Mouse (Mus musculus) ovary, adult 2 months (tissue): ENCODE data around the gene Acta2. TPM values are rescaled to one million over a fixed set of nuclear protein-coding genes. Genes with fewer than 3 reads are reported as not detected.

Experiments
- polyA plus RNA-seq: library from polyadenylated mRNA; depleted of rRNA; stranded (reverse); fragments of >200 nt; gene quantifications from 2 replicates; pipeline ENCODE4 v1.2.3, GENCODE M21; 2012; rRNA removed

Acta2 gene
- 1,792 and 2,156 TPM in 2 replicates for polyA plus RNA-seq

DNA sequence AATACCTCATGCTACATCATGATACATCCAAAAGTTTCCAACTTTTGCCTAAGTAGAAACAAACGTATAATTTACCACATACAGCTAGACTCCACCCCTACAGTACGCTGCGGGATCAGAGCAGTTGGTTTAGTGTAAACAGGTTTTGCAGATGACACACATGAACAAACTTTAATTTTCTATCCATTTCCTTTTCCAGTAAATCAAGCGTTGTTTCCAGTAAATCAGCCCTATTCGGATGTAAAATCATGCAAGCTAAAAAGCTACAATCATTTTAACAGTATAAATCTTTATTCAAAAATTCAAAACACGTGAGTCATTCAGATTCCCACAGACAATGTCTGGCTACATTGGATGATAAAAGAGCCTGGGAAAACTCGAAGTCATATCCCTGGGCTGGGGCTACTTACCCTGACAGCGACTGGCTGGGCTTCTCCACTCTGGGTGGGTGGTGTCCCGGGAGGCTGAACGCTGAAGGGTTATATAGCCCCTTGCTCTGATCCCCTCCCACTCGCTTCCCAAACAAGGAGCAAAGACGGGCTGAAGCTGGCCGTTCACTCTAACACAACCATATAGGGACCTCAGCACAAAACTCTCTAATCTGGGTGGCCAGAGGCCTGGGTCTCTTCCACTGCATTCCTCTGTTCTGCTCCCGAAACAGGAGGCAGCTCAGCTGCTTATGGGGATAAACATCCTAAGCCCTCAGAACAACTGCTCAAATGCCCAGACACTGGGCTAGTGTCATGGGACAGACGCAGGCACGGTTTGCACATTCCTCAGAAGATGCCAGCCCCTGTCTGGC, at the start of gene Acta2:
Acta2 (minus strand) TSS at position 711 of the 802 bp plus-strand sequence.

DNA sequence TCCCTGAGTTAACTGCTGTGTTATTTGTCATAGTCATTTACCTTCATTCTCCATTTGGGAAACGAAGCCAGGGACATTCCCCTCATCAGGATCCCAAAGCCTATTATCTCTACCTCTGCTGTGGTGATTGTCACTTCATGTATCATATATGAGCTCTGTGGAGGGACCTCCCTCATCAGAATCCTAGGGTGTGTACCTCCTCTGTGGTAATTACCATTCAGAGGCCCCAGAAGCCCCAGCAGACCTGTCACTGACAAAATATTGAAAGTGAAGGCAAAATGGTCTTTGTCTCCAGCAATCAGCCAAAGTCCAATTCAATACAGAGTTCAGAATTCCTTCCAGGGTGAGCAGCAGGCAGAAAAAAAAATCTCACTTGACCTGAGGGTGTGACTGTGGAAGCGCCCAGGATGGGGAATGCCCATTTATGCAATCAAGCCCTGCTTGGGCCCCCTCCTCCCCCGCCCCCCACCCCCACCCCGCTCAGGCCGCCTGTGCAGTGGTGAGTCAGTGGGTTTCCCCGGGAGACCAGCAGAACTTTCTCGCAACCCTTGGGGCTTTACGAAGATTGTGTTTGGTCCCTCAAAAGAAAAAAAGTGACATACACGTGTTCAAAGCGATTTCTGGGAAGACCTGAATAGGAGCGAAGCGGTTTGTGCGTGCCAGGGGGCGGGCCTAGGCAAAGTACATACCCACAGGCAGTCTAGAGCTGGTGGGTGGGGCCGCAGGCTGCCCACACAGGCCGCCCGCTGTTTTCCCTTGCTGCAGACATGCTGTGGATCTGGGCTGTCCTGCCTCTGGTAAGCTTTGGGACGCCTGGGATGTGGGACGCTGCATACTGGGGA, 34.8 kb upstream of the Acta2 start, which contains the start of gene Fas:
Fas (plus strand) TSS at position 719 of the 842 bp plus-strand sequence.

DNA sequence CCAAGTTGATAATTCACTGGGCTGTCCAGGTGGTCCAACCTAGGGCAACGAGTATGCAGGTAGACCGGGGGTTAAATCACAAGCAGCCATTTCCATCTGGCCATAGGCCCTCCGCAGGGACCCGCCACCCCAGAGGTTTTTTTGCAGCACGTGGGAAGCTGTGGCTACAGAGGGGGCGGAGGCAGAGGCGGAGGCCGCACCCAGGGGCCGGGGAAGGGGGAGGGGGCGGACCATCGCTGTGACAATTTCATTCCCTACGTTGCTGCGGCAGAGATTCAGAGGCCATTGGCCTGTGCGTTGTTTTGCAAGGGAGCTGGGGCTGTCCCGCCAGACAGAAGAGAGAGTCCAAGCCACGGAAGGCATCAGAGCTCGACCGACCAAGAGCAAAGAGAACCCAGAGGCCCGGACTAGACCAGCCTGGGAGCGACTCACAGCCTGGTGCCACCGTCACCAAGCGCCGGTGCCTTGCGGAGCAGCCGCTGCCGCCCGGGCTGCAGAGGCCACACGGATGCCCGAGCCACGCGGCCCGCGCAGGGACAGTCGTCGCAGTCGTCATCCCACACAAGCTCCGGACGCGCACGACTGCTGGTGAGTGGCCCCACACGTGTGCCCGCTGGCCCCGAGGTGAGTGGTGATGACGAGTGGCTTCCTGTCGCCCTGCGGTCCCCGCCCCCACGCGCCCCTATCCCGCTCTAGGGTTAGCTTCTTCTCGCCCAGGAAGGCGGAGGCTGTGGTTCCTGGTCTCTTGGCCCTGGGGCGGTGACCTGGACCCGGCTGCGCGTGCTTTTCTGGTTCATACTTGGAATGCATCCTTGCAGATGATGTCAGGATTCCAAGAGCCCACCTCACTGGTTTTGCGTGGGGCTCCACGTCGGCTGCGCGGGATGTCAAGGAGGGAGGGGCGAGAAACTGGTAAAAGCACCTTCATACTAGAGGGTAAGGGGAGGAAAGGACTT, 63.1 kb downstream of the Acta2 start, which contains the start of gene Stambpl1:
Stambpl1 (plus strand) TSS at position 222 of the 956 bp plus-strand sequence.

Other genes with a start within 250 kb of the Acta2 start
- not detected in 2 replicates for gene Lipk, start 247.3 kb downstream of the Acta2 start, polyA plus RNA-seq
- gene Lipn, start 188.2 kb downstream of the Acta2 start, polyA plus RNA-seq: not detected in 2 replicates
- gene Lipm, start 154.7 kb downstream of the Acta2 start, polyA plus RNA-seq: not detected in 2 replicates
- gene Ankrd22, start 89.5 kb downstream of the Acta2 start, polyA plus RNA-seq: not detected in 2 replicates
- 4.0 and 4.1 TPM in 2 replicates for gene Stambpl1, start 63.4 kb downstream of the Acta2 start, polyA plus RNA-seq
- gene Fas, start 35.1 kb upstream of the Acta2 start, polyA plus RNA-seq: 0.59 and 0.60 TPM in 2 replicates
- gene Ch25h, start 219.6 kb upstream of the Acta2 start, polyA plus RNA-seq: 18.4 and 20.5 TPM in 2 replicates